Mouse (Mus musculus) kidney, adult 2 months (tissue): ENCODE data around the gene Slc23a4.

Source experiments
- CTCF ChIP-seq: fragments of 200-500 bp; conservative IDR thresholded peaks from 2 replicates; pipeline ENCODE4 v1.5.1; 2011; ENCODE audit warnings: low read depth, mild to moderate bottlenecking, control low read depth, low read length, moderate library complexity, mixed read lengths; ENCODE audit not compliant: insufficient read depth, insufficient read length
- POLR2A ChIP-seq: fragments of 200-500 bp; IDR thresholded peaks from one replicate; pipeline ENCODE4 v1.6.1; 2011; ENCODE audit warnings: low read depth, low read length, control low read depth

- TF ChIP-seq CTCF: no peak
- TF ChIP-seq POLR2A: no peak
These were observed 83.8 kb downstream of the Slc23a4 start for GRCm38 (mm10) chr6:34904361-34904760.
